Mouse (Mus musculus) liver, adult 2 months (tissue): Measurements from ENCODE around the gene Prss8. TPM values are rescaled to one million over a fixed set of nuclear protein-coding genes. Genes with fewer than 3 reads are reported as not detected.

ENCODE experiments used
- DNase-seq: peaks from one replicate; pipeline ENCODE4 v3.0.0-alpha.2; 2011; ENCODE audit warnings: low read depth, low spot score; ENCODE audit errors: extremely low read depth
- H3K27ac ChIP-seq: fragments of 200-500 bp; replicated peaks from 2 replicates; pipeline ENCODE4 v1.5.1; 2012; ENCODE audit warnings: low read depth, mild to moderate bottlenecking, control low read depth, inconsistent platforms, low read length; ENCODE audit not compliant: insufficient read depth
- H3K27me3 ChIP-seq: fragments of 200-500 bp; 2 replicates; pipeline ENCODE4 v1.6.1; 2012; ENCODE audit warnings: mild to moderate bottlenecking, moderate library complexity, low read length, inconsistent platforms; ENCODE audit not compliant: control insufficient read depth, insufficient read depth
- H3K36me3 ChIP-seq: fragments of 200-500 bp; 2 replicates; pipeline ENCODE4 v1.6.1; 2012; ENCODE audit warnings: low read length, inconsistent platforms; ENCODE audit not compliant: control insufficient read depth, insufficient read depth
- H3K4me1 ChIP-seq: fragments of 200-500 bp; 2 replicates; pipeline ENCODE4 v1.6.1; 2011; ENCODE audit warnings: low read length; ENCODE audit not compliant: control insufficient read depth, insufficient read depth
- H3K4me3 ChIP-seq: fragments of 200-500 bp; 2 replicates; pipeline ENCODE4 v1.5.1; 2011; ENCODE audit warnings: low read depth, mild to moderate bottlenecking, control low read depth, low read length, moderate library complexity; ENCODE audit not compliant: insufficient read depth
- H3K79me2 ChIP-seq: fragments of 200-500 bp; 2 replicates; pipeline ENCODE4 v1.6.1; 2012; ENCODE audit warnings: inconsistent platforms, mild to moderate bottlenecking, low read length, moderate library complexity; ENCODE audit not compliant: control insufficient read depth, insufficient read depth
- H3K9ac ChIP-seq: fragments of 200-500 bp; 2 replicates; pipeline ENCODE4 v1.6.1; 2012; ENCODE audit warnings: low read depth, mild to moderate bottlenecking, control low read depth, inconsistent platforms, low read length
- CTCF ChIP-seq: fragments of 200-500 bp; IDR thresholded peaks from 2 replicates; pipeline ENCODE4 v1.5.1; 2011; ENCODE audit warnings: low read depth, low read length, control low read depth
- POLR2A ChIP-seq: fragments of 200-500 bp; IDR thresholded peaks from 2 replicates; pipeline ENCODE4 v1.6.1; 2011; ENCODE audit warnings: low read length, control low read depth; ENCODE audit not compliant: insufficient read depth; ENCODE audit errors: extremely low read depth
- WGBS: fragments of 180-500 bp; shearing (Covaris S2); methylation state at CpG from one replicate; pipeline ENCODE4 v1.1.7; 2018; 5-methylcytosine and 5-hydroxymethylcytosine counted together
- polyA plus RNA-seq: library from polyadenylated mRNA; depleted of rRNA; stranded (reverse); fragments of >200 nt; gene quantifications from 2 replicates; pipeline ENCODE4 v1.2.3, GENCODE M21; 2012
- total RNA-seq: library from RNA; depleted of rRNA; stranded (reverse); fragments of >200 nt; gene quantifications from 2 replicates; pipeline ENCODE4 v1.2.3, GENCODE M21; 2014

Prss8 gene
- total and polyA plus RNA-seq, 2 experiments, result 2.9 to 8.6 TPM

DNA sequence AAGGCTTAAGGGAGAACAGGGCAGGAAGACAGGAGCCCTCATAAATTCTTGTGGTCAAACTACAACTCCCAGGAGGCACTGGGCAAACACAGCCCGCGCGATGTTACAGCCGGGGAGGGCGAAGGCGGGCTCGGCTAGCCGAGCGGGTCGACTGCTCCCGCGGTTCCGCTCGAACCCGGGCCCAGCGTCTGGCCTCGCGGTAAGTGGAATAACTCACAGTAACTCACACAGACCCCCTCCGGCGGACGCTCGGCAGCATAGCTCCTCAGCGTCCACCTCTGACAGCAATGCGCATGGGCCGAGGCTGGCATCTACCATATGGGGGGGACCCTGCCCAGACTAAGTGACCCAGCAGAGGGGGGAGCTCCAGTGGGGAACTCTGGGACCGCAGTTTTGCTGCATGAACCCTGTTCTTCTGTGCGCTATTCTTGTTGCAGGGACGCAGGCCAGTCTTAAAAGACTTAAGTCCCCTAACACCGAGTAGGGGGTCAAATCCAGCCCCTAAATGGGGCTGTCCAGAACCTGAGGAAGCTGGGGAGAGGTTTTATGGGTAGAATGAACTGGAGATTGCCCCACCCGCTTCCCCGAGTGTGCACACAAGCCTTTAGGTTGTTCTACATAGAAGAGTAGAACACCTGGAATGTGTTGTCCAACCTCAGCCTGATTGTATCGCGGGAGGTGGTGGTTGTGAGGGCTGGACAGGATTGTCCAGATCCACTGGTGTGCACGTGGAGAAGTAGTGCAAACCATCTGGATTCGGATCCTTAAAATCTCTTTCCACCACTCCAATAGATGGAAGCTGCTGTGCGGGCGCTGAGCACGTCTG is 25.7 kb downstream of the Prss8 start, which contains the start of gene Bckdk:
Bckdk (plus strand) TSS at position 112 of the 826 bp plus-strand sequence.
- Histone ChIP-seq H3K4me1 (peaks cover 13% of the 10 kb centered on the region), H3K36me3 (peaks cover 12% of the 10 kb centered on the region), H3K27ac (peak within 1 kb of the TSS; percentile 61), H3K4me3 (peak within 1 kb of the TSS; percentile 97), H3K27me3 (no peaks in the 10 kb centered on the region), H3K79me2 (peaks cover 3% of the 10 kb centered on the region; the same call in 1 of the 2 replicates), H3K9ac (peak within 1 kb of the TSS; percentile 98)
- 7% methylated on average over 38 of the region's 38 CpGs for WGBS
- TF ChIP-seq CTCF (0 out of 2 replicates have a peak, but pooled peaks have one; percentile 10), POLR2A (peak; percentile 78)
- DNase-seq, result peak; percentile 65

DNA sequence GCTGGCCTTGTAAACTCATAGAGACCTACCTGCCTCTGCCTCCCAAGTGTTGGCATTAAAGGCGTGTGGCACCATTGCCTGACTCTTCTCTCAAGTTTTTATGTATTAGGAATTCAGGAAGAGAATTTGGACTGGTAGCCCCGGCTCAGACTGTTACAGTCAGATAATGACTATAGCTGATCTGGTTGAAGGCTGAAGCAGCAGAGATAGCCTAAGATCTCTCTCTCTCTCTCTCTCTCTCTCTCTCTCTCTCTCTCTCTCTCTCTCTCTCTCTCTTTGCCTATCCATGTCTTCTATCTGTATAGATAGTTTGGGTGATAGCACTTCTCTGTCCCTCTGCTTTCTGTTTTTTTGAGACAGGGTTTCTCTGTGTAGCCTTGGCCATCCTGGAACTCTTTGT is 28.1 kb downstream of the Prss8 start:
- H3K4me1 ChIP-seq, result peaks cover 8% of the 10 kb centered on the region; the same call in 1 of the 2 replicates
- no peak overlapping the region for H3K9ac ChIP-seq

DNA sequence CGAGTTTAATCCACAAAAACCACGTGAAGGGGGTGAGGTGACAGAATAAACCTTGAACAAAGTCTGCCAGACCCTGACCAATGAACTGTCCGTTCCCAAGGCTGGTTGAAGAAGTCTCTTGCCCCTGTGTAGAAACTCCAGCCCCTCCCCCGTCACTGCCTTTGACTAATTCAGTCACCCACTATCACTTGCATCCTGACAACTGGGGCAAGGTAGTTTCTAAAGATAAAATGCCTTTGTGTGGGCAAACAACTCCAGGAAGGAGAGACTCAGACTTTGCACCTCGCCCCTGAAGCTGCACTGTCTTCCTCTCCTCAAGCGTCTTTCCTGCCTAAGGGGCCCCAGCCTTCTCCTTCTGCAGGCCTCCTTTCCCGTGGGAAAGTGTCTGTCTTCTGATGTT is 29.9 kb downstream of the Prss8 start:
- Histone ChIP-seq H3K9ac (no peak overlapping the region), H3K79me2 (peaks cover 3% of the 10 kb centered on the region; the same call in 1 of the 2 replicates), H3K4me3 (no peak overlapping the region), H3K4me1 (peaks cover 11% of the 10 kb centered on the region; the same call in 1 of the 2 replicates), H3K36me3 (no peaks in the 10 kb centered on the region), H3K27ac (no peak overlapping the region), H3K27me3 (no peaks in the 10 kb centered on the region)
- TF ChIP-seq POLR2A (no peak), CTCF (no peak)
- no peak for DNase-seq
- WGBS, result 57% methylated on average over 7 of the region's 7 CpGs

More for the DNA sequence above, 28.1 kb downstream of the Prss8 start:
- H3K79me2 ChIP-seq, result peaks cover 3% of the 10 kb centered on the region; the same call in 1 of the 2 replicates
- H3K36me3 ChIP-seq, result peaks cover 6% of the 10 kb centered on the region; the same call in 1 of the 2 replicates
- no peak overlapping the region for H3K4me3 ChIP-seq
- no peak for TF ChIP-seq CTCF
- no peaks in the 10 kb centered on the region for H3K27me3 ChIP-seq
- WGBS, result 87% methylated on average over 2 of the region's 2 CpGs
- DNase-seq, result no peak
- H3K27ac ChIP-seq, result no peak overlapping the region

DNA sequence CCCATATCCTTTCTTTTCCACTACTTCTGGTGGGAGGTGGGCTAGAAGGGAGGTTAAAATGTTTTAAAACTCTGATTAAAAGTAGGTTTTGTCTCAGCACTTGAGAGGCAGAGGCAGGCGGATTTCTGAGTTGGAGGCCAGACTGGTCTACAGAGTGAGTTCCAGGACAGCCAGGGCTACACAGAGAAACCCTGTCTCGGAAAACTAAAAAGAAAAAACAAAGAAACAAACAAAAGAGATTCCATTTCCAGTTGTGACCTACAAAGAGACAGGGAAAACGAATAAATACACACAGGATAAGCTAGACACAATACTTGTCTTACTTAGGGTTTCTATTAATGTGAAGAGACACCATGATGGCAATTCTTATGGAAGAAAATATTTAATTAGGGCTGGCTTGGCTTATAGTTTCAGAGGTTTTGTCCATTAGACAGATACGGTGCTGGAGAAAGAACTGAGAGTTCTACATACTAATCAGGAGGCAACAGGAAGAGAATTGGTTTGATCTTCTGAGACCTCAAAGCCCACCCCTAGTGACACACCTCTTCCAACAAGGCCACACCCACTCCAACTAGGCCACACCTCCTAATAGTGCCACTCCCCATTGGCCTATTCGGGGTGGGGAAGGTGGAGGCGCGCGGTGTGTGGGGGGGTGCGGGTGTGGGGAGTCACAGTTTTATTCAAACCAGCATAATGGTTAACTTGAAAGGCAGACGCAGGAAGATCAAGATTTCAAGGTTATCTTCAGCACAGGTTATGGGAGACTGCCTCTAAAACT is 31.5 kb downstream of the Prss8 start:
- H3K27ac ChIP-seq, result no peak overlapping the region
- no peaks in the 10 kb centered on the region for H3K79me2 ChIP-seq
- H3K36me3 ChIP-seq, result peaks cover 1% of the 10 kb centered on the region; the same call in 1 of the 2 replicates
- 51% methylated on average over 10 of the region's 10 CpGs for WGBS
- TF ChIP-seq POLR2A (no peak), CTCF (no peak)
- peaks cover 11% of the 10 kb centered on the region; the same call in 1 of the 2 replicates for H3K4me1 ChIP-seq
- no peak overlapping the region for H3K4me3 ChIP-seq
- no peaks in the 10 kb centered on the region for H3K27me3 ChIP-seq
- DNase-seq, result no peak
- no peak overlapping the region for H3K9ac ChIP-seq

DNA sequence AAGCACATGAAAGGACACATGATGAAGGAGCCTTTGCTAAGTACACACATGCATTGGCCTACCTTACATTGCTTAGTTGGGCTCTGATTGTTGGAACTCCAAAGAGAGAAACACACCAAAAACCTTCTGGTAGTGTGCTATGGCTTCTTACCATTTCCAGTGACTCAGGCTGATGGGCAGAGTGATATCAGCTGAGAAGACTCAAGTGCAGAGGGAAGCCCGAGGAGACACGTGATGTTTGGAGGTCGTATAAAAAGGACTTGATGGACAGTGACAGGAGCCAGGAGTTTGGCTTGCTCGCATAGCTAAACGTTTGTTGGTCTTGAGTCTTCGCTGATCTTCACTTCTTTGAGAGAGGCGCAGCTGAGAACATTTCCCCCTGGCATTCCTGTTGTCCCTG is 32.4 kb downstream of the Prss8 start:
- Histone ChIP-seq H3K4me1 (peaks cover 15% of the 10 kb centered on the region; the same call in 1 of the 2 replicates), H3K27me3 (no peaks in the 10 kb centered on the region), H3K27ac (no peak overlapping the region), H3K4me3 (no peak overlapping the region), H3K79me2 (no peaks in the 10 kb centered on the region), H3K36me3 (peaks cover 9% of the 10 kb centered on the region), H3K9ac (no peak overlapping the region)
- 86% methylated on average over 7 of the region's 7 CpGs for WGBS
- DNase-seq, result no peak
- TF ChIP-seq POLR2A (no peak), CTCF (no peak)
